Mouse (Mus musculus) heart, embryonic 10.5 days (tissue): Measurements from ENCODE around the gene Calm4. TPM values are rescaled to one million over a fixed set of nuclear protein-coding genes. Genes with fewer than 3 reads are reported as not detected.
A peak's percentile ranks its signal among the peaks of the same experiment; 100 is the strongest.

Experiments
- DNase-seq: peaks from one replicate; pipeline ENCODE4 v3.0.0-alpha.2; 2017; ENCODE audit warnings: low spot score
- H3K27ac ChIP-seq: fragments of 300-500 bp; sonication (generic); 2 replicates; pipeline ENCODE4 v1.5.1; 2016; ENCODE audit warnings: mild to moderate bottlenecking
- H3K27me3 ChIP-seq: fragments of 300-500 bp; sonication (generic); 2 replicates; pipeline ENCODE4 v1.6.1; 2016; ENCODE audit warnings: mild to moderate bottlenecking; ENCODE audit not compliant: poor library complexity, insufficient read depth, severe bottlenecking
- H3K36me3 ChIP-seq: fragments of 300-500 bp; sonication (generic); 2 replicates; pipeline ENCODE4 v1.6.1; 2016; ENCODE audit warnings: mild to moderate bottlenecking, moderate library complexity
- H3K4me1 ChIP-seq: fragments of 300-500 bp; sonication (generic); 2 replicates; pipeline ENCODE4 v1.6.1; 2016; ENCODE audit warnings: mild to moderate bottlenecking
- H3K4me3 ChIP-seq: fragments of 300-500 bp; sonication (generic); 2 replicates; pipeline ENCODE4 v1.5.1; 2016; ENCODE audit warnings: mild to moderate bottlenecking, moderate library complexity
- H3K9me3 ChIP-seq: fragments of 300-500 bp; sonication (generic); 2 replicates; pipeline ENCODE4 v1.6.1; 2016; ENCODE audit warnings: mild to moderate bottlenecking, moderate library complexity
- WGBS: fragments of 180-500 bp; shearing (Covaris S2); methylation state at CpG from one replicate; pipeline ENCODE4 v1.1.7; 2016; 5-methylcytosine and 5-hydroxymethylcytosine counted together
- polyA plus RNA-seq: library from polyadenylated mRNA; unstranded; fragments of >200 nt; fragmentation: Nextera tagmentation; extraction: Ambion mirVana; gene quantifications from 2 replicates; pipeline ENCODE4 v1.2.1, GENCODE M21; 2016

Gene Calm4
- polyA plus RNA-seq, 1 experiment from 2014 or later: not detected

GRCm38 (mm10) chr13:3865648-3866354, 28.2 kb downstream of the Calm4 start:
- peak overlapping the region; percentile 75 for H3K27ac ChIP-seq
- peaks cover 7% of the 10 kb centered on the region; the same call in 1 of the 2 replicates for H3K4me1 ChIP-seq

GRCm38 (mm10) chr13:3866355-3867052, 28.9 kb downstream of the Calm4 start:
- 51% methylated on average over 8 of the region's 8 CpGs for WGBS
- H3K4me3 ChIP-seq: 0 out of 2 replicates have a peak overlapping the region, but pooled peaks have one; percentile 13
- H3K27ac ChIP-seq: peak overlapping the region; percentile 75
- no peak for DNase-seq
- H3K27me3 ChIP-seq: no peaks in the 10 kb centered on the region
- H3K9me3 ChIP-seq: no peaks in the 10 kb centered on the region
- peaks cover 7% of the 10 kb centered on the region; the same call in 1 of the 2 replicates for H3K4me1 ChIP-seq
- no peaks in the 10 kb centered on the region for H3K36me3 ChIP-seq

More at GRCm38 (mm10) chr13:3865648-3866354, 28.2 kb downstream of the Calm4 start:
- WGBS: 69% methylated on average over 14 of the region's 14 CpGs
- Histone ChIP-seq H3K36me3 (no peaks in the 10 kb centered on the region), H3K4me3 (no peak overlapping the region), H3K9me3 (no peaks in the 10 kb centered on the region), H3K27me3 (no peaks in the 10 kb centered on the region)
- DNase-seq: no peak

- no peaks in the 10 kb centered on the region for H3K9me3 ChIP-seq
- H3K4me1 ChIP-seq: peaks cover 7% of the 10 kb centered on the region; the same call in 1 of the 2 replicates
- no peak overlapping the region for H3K4me3 ChIP-seq
- DNase-seq: no peak
- H3K27me3 ChIP-seq: no peaks in the 10 kb centered on the region
- H3K27ac ChIP-seq: peak overlapping the region; percentile 75; the same call in 1 of the 2 replicates
- WGBS: 70% methylated on average over 6 of the region's 6 CpGs
- no peaks in the 10 kb centered on the region for H3K36me3 ChIP-seq
Observed at GRCm38 (mm10) chr13:3867158-3867557, 29.6 kb downstream of the Calm4 start.

GRCm38 (mm10) chr13:3869901-3870300, 32.3 kb downstream of the Calm4 start:
- Histone ChIP-seq H3K9me3 (no peaks in the 10 kb centered on the region), H3K27ac (no peak overlapping the region; the same call in 1 of the 2 replicates), H3K27me3 (no peaks in the 10 kb centered on the region), H3K4me3 (no peak overlapping the region), H3K36me3 (no peaks in the 10 kb centered on the region), H3K4me1 (peaks cover 7% of the 10 kb centered on the region; the same call in 1 of the 2 replicates)
- DNase-seq: no peak

- no peaks in the 10 kb centered on the region for H3K27me3 ChIP-seq
- no peak overlapping the region for H3K4me3 ChIP-seq
- H3K27ac ChIP-seq: no peak overlapping the region
- H3K36me3 ChIP-seq: no peaks in the 10 kb centered on the region
- WGBS: 88% methylated on average over 4 of the region's 4 CpGs
- no peaks in the 10 kb centered on the region for H3K9me3 ChIP-seq
- DNase-seq: no peak
- H3K4me1 ChIP-seq: peaks cover 12% of the 10 kb centered on the region
Observed at GRCm38 (mm10) chr13:3872832-3873231, 35.3 kb downstream of the Calm4 start.

- no peaks in the 10 kb centered on the region for H3K9me3 ChIP-seq
- H3K36me3 ChIP-seq: peaks cover 13% of the 10 kb centered on the region
- no peaks in the 10 kb centered on the region for H3K27me3 ChIP-seq
- DNase-seq: no peak
- H3K4me1 ChIP-seq: peaks cover 15% of the 10 kb centered on the region
- WGBS: 86% methylated on average over 6 of the region's 6 CpGs
- H3K4me3 ChIP-seq: no peak overlapping the region
- H3K27ac ChIP-seq: no peak overlapping the region
Observed at GRCm38 (mm10) chr13:3876448-3876847, 38.9 kb downstream of the Calm4 start.

GRCm38 (mm10) chr13:3877185-3877584, 39.6 kb downstream of the Calm4 start:
- Histone ChIP-seq H3K27me3 (no peaks in the 10 kb centered on the region), H3K9me3 (no peaks in the 10 kb centered on the region), H3K4me1 (peaks cover 15% of the 10 kb centered on the region), H3K36me3 (peaks cover 20% of the 10 kb centered on the region), H3K4me3 (no peak overlapping the region), H3K27ac (peak overlapping the region; percentile 64)
- 66% methylated on average over 6 of the region's 6 CpGs for WGBS
- DNase-seq: no peak

GRCm38 (mm10) chr13:3877679-3878220, 40.2 kb downstream of the Calm4 start:
- peaks cover 25% of the 10 kb centered on the region for H3K36me3 ChIP-seq
- no peak for DNase-seq
- H3K4me1 ChIP-seq: peaks cover 15% of the 10 kb centered on the region
- no peaks in the 10 kb centered on the region for H3K27me3 ChIP-seq
- H3K9me3 ChIP-seq: no peaks in the 10 kb centered on the region
- H3K4me3 ChIP-seq: no peak overlapping the region
- 54% methylated on average over 4 of the region's 4 CpGs for WGBS
- peak overlapping the region; percentile 64 for H3K27ac ChIP-seq

- Histone ChIP-seq H3K4me3 (no peak overlapping the region), H3K36me3 (peaks cover 69% of the 10 kb centered on the region), H3K9me3 (no peaks in the 10 kb centered on the region), H3K27me3 (no peaks in the 10 kb centered on the region), H3K27ac (no peak overlapping the region), H3K4me1 (peaks cover 7% of the 10 kb centered on the region)
- no peak for DNase-seq
- WGBS: 91% methylated on average over 7 of the region's 7 CpGs
Observed at GRCm38 (mm10) chr13:3886663-3887062, 49.1 kb downstream of the Calm4 start.

Other genes starting within 250 kb of the Calm4 start
- gene Fam208b, start 226.6 kb upstream of the Calm4 start, polyA plus RNA-seq: 13.5 and 15.9 TPM in 2 replicates
- 6.8 and 9.4 TPM in 2 replicates for gene Asb13, start 203.7 kb upstream of the Calm4 start, polyA plus RNA-seq
- gene Calml3, start 33.4 kb upstream of the Calm4 start, polyA plus RNA-seq: not detected in 2 replicates
- not detected in 2 replicates for gene Calm5, start 16.4 kb downstream of the Calm4 start, polyA plus RNA-seq
- 53.7 and 72.9 TPM in 2 replicates for gene Net1, start 80.5 kb downstream of the Calm4 start, polyA plus RNA-seq
- gene Tubal3, start 80.5 kb downstream of the Calm4 start, polyA plus RNA-seq: not detected in 2 replicates
- gene Ucn3, start 107.6 kb downstream of the Calm4 start, polyA plus RNA-seq: not detected in 2 replicates
- gene Akr1c14, start 211.3 kb downstream of the Calm4 start, polyA plus RNA-seq: 0.92 and 2.0 TPM in 2 replicates